Mouse (Mus musculus): Measurements from ENCODE around the gene Gpt2. TPM values are rescaled to one million over a fixed set of nuclear protein-coding genes. Genes with fewer than 3 reads are reported as not detected.

Gpt2 gene
- total and polyA plus RNA-seq, 3 experiments = 29.7 to 50.0 (median 37.8) TPM

GRCm38 (mm10) chr8:85524086-85524485 lies 31.7 kb downstream of the Gpt2 start:
- peaks cover 0 to 4% of the 10 kb centered on the region in 2 experiments; a peak in 1 of 4 replicates for H3K4me1 ChIP-seq (ENCODE audit: control insufficient read depth in 1 of 2, insufficient read depth in 2 of 2)
- no peak overlapping the region for H3K27ac ChIP-seq (ENCODE audit: insufficient read depth, low read depth)
- no peaks in the 10 kb centered on the region for H3K9me3 ChIP-seq (replicated peaks; ENCODE audit: low read length)
- TF ChIP-seq HCFC1 (IDR thresholded peaks at IDR 0.05; ENCODE audit: low read depth, low read length) (no peak), POLR2A (IDR thresholded peaks at IDR 0.05; ENCODE audit: low read depth, low read length) (no peak), EP300 (IDR thresholded peaks at IDR 0.05; ENCODE audit: low read length) (no peak), MAZ (IDR thresholded peaks at IDR 0.05; ENCODE audit: low read depth, low read length) (no peak), GABPA (IDR thresholded peaks at IDR 0.05; ENCODE audit: insufficient replicate concordance, low read depth, low read length) (no peak), NELFE (IDR thresholded peaks at IDR 0.05; ENCODE audit: low read depth, low read length) (no peak), ZNF384 (IDR thresholded peaks at IDR 0.05; ENCODE audit: low read depth, low read length) (no peak), JUN (IDR thresholded peaks at IDR 0.05; ENCODE audit: insufficient read depth, low read depth, low read length) (no peak), MAFK (IDR thresholded peaks at IDR 0.05; ENCODE audit: insufficient replicate concordance, low read length) (no peak), TBP (conservative IDR thresholded peaks at IDR 0.05; ENCODE audit: low read depth, low read length) (no peak), POLR2AphosphoS2 (IDR thresholded peaks at IDR 0.05; ENCODE audit: low read depth, low read length) (no peak), ZKSCAN1 (IDR thresholded peaks at IDR 0.05; ENCODE audit: borderline replicate concordance, low read depth, low read length) (no peak), MYC (IDR thresholded peaks at IDR 0.05; ENCODE audit: low read depth, low read length) (no peak), MXI1 (IDR thresholded peaks at IDR 0.05; ENCODE audit: low read depth, low read length) (no peak), E2F4 (IDR thresholded peaks at IDR 0.05; ENCODE audit: insufficient replicate concordance, low read depth, low read length) (no peak), CHD1 (IDR thresholded peaks at IDR 0.05; ENCODE audit: low read depth, low read length) (no peak), RCOR1 (conservative IDR thresholded peaks at IDR 0.05; ENCODE audit: low read depth, low read length) (no peak), SMC3 (IDR thresholded peaks at IDR 0.05; ENCODE audit: low read depth, low read length) (no peak), IRF4 (IDR thresholded peaks at IDR 0.05; ENCODE audit: low read depth, low read length) (no peak), ELF1 (IDR thresholded peaks at IDR 0.05; ENCODE audit: low read depth, low read length) (no peak)
- H3K9ac ChIP-seq (ENCODE audit: insufficient read depth, low read depth) = no peak overlapping the region
- no peaks in the 10 kb centered on the region for H3K79me2 ChIP-seq (replicated peaks; ENCODE audit: control insufficient read depth, extremely low read depth, insufficient read depth, poor library complexity, severe bottlenecking)
- in situ Hi-C loops (cut with MboI; ENCODE audit: low pct_ligation_motif_present, low pct_unique_long_range_greater_than_20kb, low sequenced_read_pairs) = no loop called here
- no peaks in the 10 kb centered on the region for H3K27me3 ChIP-seq (replicated peaks)
- no peak overlapping the region for H3K4me3 ChIP-seq (replicated peaks in 1 of 3; ENCODE audit: low read depth in 2 of 3, low read length in 2 of 3, poor library complexity in 1 of 3)
- H3K36me3 ChIP-seq (replicated peaks in 1 of 2; ENCODE audit: control insufficient read depth in 1 of 2, insufficient read depth in 1 of 2, low read length in 1 of 2) = peaks cover 70 to 81% of the 10 kb centered on the region in 2 experiments
- no peak for DNase-seq (ENCODE audit: extremely low read depth)
- no peak overlapping the region for H3K4me2 ChIP-seq (ENCODE audit: insufficient read depth, low read depth, poor library complexity, severe bottlenecking)
- dilution Hi-C loops (cut with MboI; ENCODE audit: extremely low pct_ligation_motif_present, extremely low pct_unique_long_range_greater_than_20kb, low sequenced_read_pairs) = no loop called here

- in situ Hi-C loops (cut with MboI; ENCODE audit: low pct_ligation_motif_present, low pct_unique_long_range_greater_than_20kb, low sequenced_read_pairs) (loop anchor here (25.0 kb wide), 1 partner anchor 214 kb away; no protein-coding TSS in a partner anchor), dilution Hi-C loops (cut with MboI; ENCODE audit: extremely low pct_ligation_motif_present, extremely low pct_unique_long_range_greater_than_20kb, low sequenced_read_pairs) (no loop called here)
- DNase-seq (ENCODE audit: extremely low read depth) = peak; percentile 61
- Histone ChIP-seq H3K4me1 (ENCODE audit: control insufficient read depth in 1 of 2, insufficient read depth in 2 of 2) (peaks cover 0 to 4% of the 10 kb centered on the region in 2 experiments; a peak in 1 of 4 replicates), H3K4me3 (replicated peaks in 1 of 3; ENCODE audit: low read depth in 2 of 3, low read length in 2 of 3, poor library complexity in 1 of 3) (no peak overlapping the region), H3K27ac (ENCODE audit: insufficient read depth, low read depth) (no peak overlapping the region), H3K9me3 (replicated peaks; ENCODE audit: low read length) (peaks cover 5% of the 10 kb centered on the region), H3K27me3 (replicated peaks) (no peaks in the 10 kb centered on the region), H3K4me2 (ENCODE audit: insufficient read depth, low read depth, poor library complexity, severe bottlenecking) (no peak overlapping the region), H3K36me3 (replicated peaks in 1 of 2; ENCODE audit: control insufficient read depth in 1 of 2, insufficient read depth in 1 of 2, low read length in 1 of 2) (peaks cover 58 to 79% of the 10 kb centered on the region in 2 experiments), H3K9ac (ENCODE audit: insufficient read depth, low read depth) (no peak overlapping the region), H3K79me2 (replicated peaks; ENCODE audit: control insufficient read depth, extremely low read depth, insufficient read depth, poor library complexity, severe bottlenecking) (no peaks in the 10 kb centered on the region)
- TF ChIP-seq SMC3 (IDR thresholded peaks at IDR 0.05; ENCODE audit: low read depth, low read length) = peak; percentile 89
- no peak for TF ChIP-seq NRF1 (IDR thresholded peaks at IDR 0.05; ENCODE audit: low read depth, low read length)
- no peak for TF ChIP-seq KAT2A (IDR thresholded peaks at IDR 0.05; ENCODE audit: insufficient replicate concordance, low read length)
- TF ChIP-seq CTCF (conservative IDR thresholded peaks at IDR 0.05 in 1 of 2, IDR thresholded peaks at IDR 0.05 in 1 of 2; ENCODE audit: low read depth in 2 of 2, low read length in 2 of 2) = peak; percentile 88
- TF ChIP-seq MXI1 (IDR thresholded peaks at IDR 0.05; ENCODE audit: low read depth, low read length) = no peak
- no peak for TF ChIP-seq UBTF (IDR thresholded peaks at IDR 0.05; ENCODE audit: low read depth, low read length)
- TF ChIP-seq RAD21 (IDR thresholded peaks at IDR 0.05; ENCODE audit: low read depth, low read length) = peak; percentile 58
These were observed 33.7 kb downstream of the Gpt2 start for GRCm38 (mm10) chr8:85526105-85526504.

Data from CH12.LX (cell line).